In the genomic region with DNA sequence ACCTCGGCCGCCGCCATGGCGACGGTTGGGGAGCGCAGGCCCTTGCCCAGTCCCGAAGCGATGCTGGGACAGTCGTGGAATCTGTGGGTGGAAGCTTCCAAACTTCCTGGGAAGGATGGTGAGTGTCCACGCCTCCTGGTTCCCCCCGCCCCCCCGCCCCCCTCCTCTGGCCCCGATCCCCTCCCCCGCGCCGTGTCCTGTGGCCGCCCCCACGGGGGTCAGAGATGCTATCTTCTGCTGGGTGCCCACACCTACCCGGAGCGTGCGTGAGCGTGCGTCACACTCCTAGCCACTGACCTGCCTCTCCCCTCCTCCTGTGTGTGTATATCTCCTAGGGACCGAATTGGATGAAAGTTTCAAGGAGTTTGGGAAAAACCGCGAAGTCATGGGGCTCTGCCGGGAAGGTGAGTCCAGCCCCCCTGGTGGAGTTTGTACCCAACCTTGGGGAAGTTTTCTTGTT, we compare ENCODE assay signal across 8 mouse cellular contexts. TPM values are rescaled to one million over a fixed set of nuclear protein-coding genes. Genes with fewer than 3 reads are reported as not detected.
DNase-seq lines count a peak whose midpoint lies in the region; ATAC-seq and TF ChIP-seq lines count a peak whose summit lies in the region.

No protein-coding gene starts in this region.

- H3K9ac ChIP-seq in heart, embryonic 14.5 days (ENCODE audit: low read length) = peak overlapping the region; percentile 97
- H3K9ac ChIP-seq in heart, postnatal 0 days (replicated peaks; ENCODE audit: low read depth, low read length) = peak overlapping the region; percentile 98
- H3K9ac ChIP-seq in liver, embryonic 11.5 days (ENCODE audit: low read depth, low read length) = peak overlapping the region; percentile 95

- peak overlapping the region; percentile 75 to 89 for H3K4me3 ChIP-seq in heart, embryonic 14.5 days (ENCODE audit: control insufficient read depth in 1 of 2, insufficient read depth in 1 of 2, low read depth in 1 of 2, low read length in 2 of 2)
- peak overlapping the region; percentile 94 for H3K4me3 ChIP-seq in heart, postnatal 0 days (ENCODE audit: low read depth, low read length)
- H3K4me3 ChIP-seq in liver, embryonic 11.5 days (ENCODE audit: low read depth, low read length) = peak overlapping the region; percentile 88

- DNase-seq in heart, postnatal 10 days = no peak
- DNase-seq in CD8-positive naive resting alpha-beta T cell, adult 2 months (ENCODE audit: low read depth in 2 of 2, low spot score in 2 of 2) = peak; percentile 16 to 29
- DNase-seq in cerebellum, adult 11 months = peak; percentile 49
- peak; percentile 18 for DNase-seq in heart, postnatal 0 days (ENCODE audit: low spot score)
- no peak for DNase-seq in liver, embryonic 11.5 days (ENCODE audit: low spot score)
- peak; percentile 59 to 64 for DNase-seq in natural killer cell, adult 2 months (ENCODE audit: low spot score in 2 of 2)
- no peak for DNase-seq in layer of hippocampus, postnatal 10 days (ENCODE audit: low spot score in 2 of 2)

- WGBS in heart, embryonic 14.5 days = under 1% methylated on average over 21 of the region's 27 CpGs
- under 1% methylated on average over 19 of the region's 27 CpGs for WGBS in heart, postnatal 0 days
- 0% methylated on average over 11 of the region's 27 CpGs for WGBS in liver, embryonic 11.5 days

- no peaks in the 10 kb centered on the region for H3K9me3 ChIP-seq in heart, embryonic 14.5 days (ENCODE audit: control insufficient read depth, low read length)
- no peaks in the 10 kb centered on the region for H3K9me3 ChIP-seq in heart, postnatal 0 days (replicated peaks; ENCODE audit: control insufficient read depth, low read length)
- H3K9me3 ChIP-seq in liver, embryonic 11.5 days (ENCODE audit: control insufficient read depth, low read length) = no peaks in the 10 kb centered on the region

- H3K4me1 ChIP-seq in heart, embryonic 14.5 days (ENCODE audit: control insufficient read depth in 2 of 2, insufficient read depth in 2 of 2, low read length in 2 of 2) = peaks cover 0 to 13% of the 10 kb centered on the region in 2 experiments
- peaks cover 9% of the 10 kb centered on the region for H3K4me1 ChIP-seq in heart, postnatal 0 days (ENCODE audit: control insufficient read depth, insufficient read depth)
- H3K4me1 ChIP-seq in liver, embryonic 11.5 days (replicated peaks; ENCODE audit: control insufficient read depth, insufficient read depth, low read length) = peaks cover 9% of the 10 kb centered on the region

- ATAC-seq in heart, embryonic 14.5 days (ENCODE audit: insufficient number of reproducible peaks, insufficient read depth, low FRiP score, low read depth) = peak; percentile 73
- no peak; the same call in 1 of the 2 replicates for ATAC-seq in heart, postnatal 0 days (ENCODE audit: insufficient read depth, low read depth)
- ATAC-seq in liver, embryonic 11.5 days (replicated peaks; ENCODE audit: low FRiP score) = peak; percentile 66

- peaks cover 20% of the 10 kb centered on the region for H3K36me3 ChIP-seq in heart, embryonic 14.5 days (ENCODE audit: control insufficient read depth, insufficient read depth, low read length)
- peaks cover 22% of the 10 kb centered on the region; the same call in 1 of the 2 replicates for H3K36me3 ChIP-seq in heart, postnatal 0 days (replicated peaks; ENCODE audit: control insufficient read depth, insufficient read depth, low read length)
- no peaks in the 10 kb centered on the region; the same call in 1 of the 2 replicates for H3K36me3 ChIP-seq in liver, embryonic 11.5 days (ENCODE audit: control insufficient read depth, insufficient read depth, low read length)

- TF ChIP-seq CTCF in heart, postnatal 0 days (IDR thresholded peaks at IDR 0.05; ENCODE audit: low read depth) = no peak

- H3K27ac ChIP-seq in heart, embryonic 14.5 days (replicated peaks in 1 of 2; ENCODE audit: control insufficient read depth in 1 of 2, insufficient read depth in 1 of 2, low read depth in 2 of 2, low read length in 2 of 2) = peak overlapping the region; percentile 76 to 99
- H3K27ac ChIP-seq in heart, postnatal 0 days (ENCODE audit: low read depth) = peak overlapping the region; percentile 100
- peak overlapping the region; percentile 96 for H3K27ac ChIP-seq in liver, embryonic 11.5 days (ENCODE audit: low read depth, low read length)

- intact Hi-C loops in heart, postnatal 10 days (cut with DNase I) = loop anchor here (2.0 to 5.0 kb wide), 3 partner anchors 39 to 86 kb away; partner anchors contain the start of genes Atxn7 and Thoc7

- H3K27me3 ChIP-seq in heart, embryonic 14.5 days (ENCODE audit: control insufficient read depth, insufficient read depth, low read length) = no peaks in the 10 kb centered on the region
- no peaks in the 10 kb centered on the region for H3K27me3 ChIP-seq in heart, postnatal 0 days (ENCODE audit: control insufficient read depth, insufficient read depth, low read length)
- H3K27me3 ChIP-seq in liver, embryonic 11.5 days (replicated peaks; ENCODE audit: control insufficient read depth, insufficient read depth, low read length) = no peaks in the 10 kb centered on the region

- no peak for TF ChIP-seq EP300 in heart, postnatal 0 days (IDR thresholded peaks at IDR 0.05; ENCODE audit: low read depth)

- peak overlapping the region; percentile 76 for H3K4me2 ChIP-seq in heart, embryonic 14.5 days (ENCODE audit: low read length)
- H3K4me2 ChIP-seq in heart, postnatal 0 days (ENCODE audit: low read depth, low read length) = peak overlapping the region; percentile 82
- peak overlapping the region; percentile 94 for H3K4me2 ChIP-seq in liver, embryonic 11.5 days

RNA-seq across cellular contexts. Expression of gene Thoc7, which starts 51.6 kb away (rescaled TPM):
- 186 and 190 TPM in 2 replicates for polyA plus RNA-seq in heart, embryonic 14.5 days (2014; fragmentation: Nextera tagmentation; extraction: Ambion mirVana)
- 100 to 1,000 TPM; 117 to 129 TPM for total RNA-seq in heart, postnatal 10 days (2021)
- 80.9 and 86.7 TPM in 2 replicates for total RNA-seq in heart, postnatal 0 days (2014; rRNA removed; ENCODE audit: low replicate concordance)
- 198 and 207 TPM in 2 replicates for polyA plus RNA-seq in heart, postnatal 0 days (2015; fragmentation: Nextera tagmentation; extraction: Ambion mirVana)
- polyA plus RNA-seq in liver, embryonic 11.5 days (2014; fragmentation: Nextera tagmentation; extraction: Ambion mirVana) = 178 and 191 TPM in 2 replicates
- total RNA-seq in layer of hippocampus, postnatal 10 days (2021) = 100 to 1,000 TPM; 109 to 128 TPM

RNA-seq across cellular contexts. Expression of gene Atxn7, which starts 52.0 kb away (rescaled TPM):
- polyA plus RNA-seq in heart, embryonic 14.5 days (2014; fragmentation: Nextera tagmentation; extraction: Ambion mirVana) = 5.5 and 5.6 TPM in 2 replicates
- total RNA-seq in heart, postnatal 10 days (2021) = 10 to 100 TPM; 16.0 to 17.3 TPM
- total RNA-seq in heart, postnatal 0 days (2014; rRNA removed; ENCODE audit: low replicate concordance) = 11.2 and 12.4 TPM in 2 replicates
- 2.1 TPM in 2 replicates for polyA plus RNA-seq in heart, postnatal 0 days (2015; fragmentation: Nextera tagmentation; extraction: Ambion mirVana)
- 3.0 and 4.0 TPM in 2 replicates for polyA plus RNA-seq in liver, embryonic 11.5 days (2014; fragmentation: Nextera tagmentation; extraction: Ambion mirVana)
- total RNA-seq in layer of hippocampus, postnatal 10 days (2021) = 10 to 100 TPM; 18.8 to 26.8 TPM

Comparison
In these comparisons a context has a peak if more than half of its experiments do, and no peak if none do; other contexts are left out.
1. DNase-seq: peak in CD8-positive naive resting alpha-beta T cell, adult 2 months (2 of 2), cerebellum, adult 11 months (single experiment), heart, postnatal 0 days (single experiment) and natural killer cell, adult 2 months (2 of 2); none in heart, postnatal 10 days (0 of 2), liver, embryonic 11.5 days (single experiment) and layer of hippocampus, postnatal 10 days (0 of 2).
2. Peak in every context shown above with its lines, with median percentiles within 50 percentile points of each other: H3K27ac ChIP-seq, H3K4me2 ChIP-seq, H3K4me3 ChIP-seq and H3K9ac ChIP-seq.